Mouse (Mus musculus) embryonic facial prominence, embryonic 12.5 days (tissue): ENCODE data around the gene Myt1. TPM values are rescaled to one million over a fixed set of nuclear protein-coding genes. Genes with fewer than 3 reads are reported as not detected.
"Not testable (repeated sequence)": the region's sequence is repeated elsewhere in the genome, so short reads cannot be mapped to it uniquely, and the experiment has no call there.

Experiments
- ATAC-seq: fragments of 200-750 bp; cut with Nextera tagmentation; 2 replicates; pipeline ENCODE4 v1.8.0; 2017; ENCODE audit not compliant: insufficient number of reproducible peaks, insufficient read depth, low FRiP score, low TSS enrichment
- H3K27ac ChIP-seq: fragments of 300-500 bp; sonication (generic); 2 replicates; pipeline ENCODE4 v1.5.1; 2016; ENCODE audit warnings: mild to moderate bottlenecking
- H3K27me3 ChIP-seq: fragments of 300-500 bp; sonication (generic); 2 replicates; pipeline ENCODE4 v1.6.1; 2016; ENCODE audit warnings: mild to moderate bottlenecking, moderate library complexity
- H3K36me3 ChIP-seq: fragments of 300-500 bp; sonication (generic); 2 replicates; pipeline ENCODE4 v1.6.1; 2016; ENCODE audit warnings: mild to moderate bottlenecking
- H3K4me1 ChIP-seq: fragments of 300-500 bp; sonication (generic); 2 replicates; pipeline ENCODE4 v1.6.1; 2016
- H3K4me2 ChIP-seq: fragments of 300-500 bp; sonication (generic); replicated peaks from 2 replicates; pipeline ENCODE4 v1.6.1; 2016; ENCODE audit warnings: mild to moderate bottlenecking, moderate library complexity
- H3K4me3 ChIP-seq: fragments of 300-500 bp; sonication (generic); 2 replicates; pipeline ENCODE4 v1.5.1; 2016; ENCODE audit warnings: mild to moderate bottlenecking
- H3K9ac ChIP-seq: fragments of 300-500 bp; sonication (generic); 2 replicates; pipeline ENCODE4 v1.6.1; 2016; ENCODE audit warnings: mild to moderate bottlenecking, moderate library complexity
- H3K9me3 ChIP-seq: fragments of 300-500 bp; sonication (generic); 2 replicates; pipeline ENCODE4 v1.6.1; 2016; ENCODE audit warnings: mild to moderate bottlenecking, moderate library complexity
- WGBS: fragments of 180-500 bp; shearing (Covaris S2); methylation state at CpG from one replicate; pipeline ENCODE4 v1.1.7; 2016; 5-methylcytosine and 5-hydroxymethylcytosine counted together
- polyA plus RNA-seq: library from polyadenylated mRNA; unstranded; fragments of >200 nt; fragmentation: Nextera tagmentation; extraction: Ambion mirVana; gene quantifications from 2 replicates; pipeline ENCODE4 v1.2.1, GENCODE M21; 2016

The Myt1 gene
- polyA plus RNA-seq, 1 experiment from 2014 or later, result 6.0 TPM

DNA sequence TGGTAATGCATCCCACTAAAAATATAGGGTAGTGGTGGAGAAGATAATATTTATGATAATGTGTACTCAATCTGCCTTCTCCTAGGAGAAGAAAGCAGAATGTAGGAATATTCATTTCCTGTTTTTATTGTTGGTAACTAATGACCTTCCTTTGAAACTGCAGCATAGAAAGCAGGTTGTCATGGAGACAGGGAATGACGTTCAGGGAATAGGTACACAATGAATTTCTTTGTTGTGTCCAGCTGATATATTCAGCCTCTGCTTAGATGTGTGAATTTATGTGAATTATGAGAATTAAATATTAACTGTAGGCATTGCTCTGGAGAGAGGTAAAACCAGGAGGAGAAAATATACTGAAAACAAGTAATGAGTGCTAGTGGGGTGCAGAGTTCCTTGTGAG, 18.3 kb downstream of the Myt1 start:
- 24% methylated on average over 1 of the region's 1 CpGs for WGBS
- H3K27ac ChIP-seq, result no peak overlapping the region
- H3K9ac ChIP-seq, result no peak overlapping the region
- ATAC-seq, result no peak
- no peaks in the 10 kb centered on the region for H3K4me1 ChIP-seq
- H3K27me3 ChIP-seq, result no peaks in the 10 kb centered on the region
- H3K9me3 ChIP-seq, result no peaks in the 10 kb centered on the region
- no peak overlapping the region for H3K4me3 ChIP-seq
- no peak overlapping the region for H3K4me2 ChIP-seq
- no peaks in the 10 kb centered on the region for H3K36me3 ChIP-seq

- ATAC-seq, result no peak
- H3K27ac ChIP-seq, result no peak overlapping the region
- no peaks in the 10 kb centered on the region for H3K4me1 ChIP-seq
- H3K4me3 ChIP-seq, result no peak overlapping the region
- H3K9me3 ChIP-seq, result no peaks in the 10 kb centered on the region
- no peaks in the 10 kb centered on the region for H3K36me3 ChIP-seq
- H3K9ac ChIP-seq, result no peak overlapping the region
- H3K4me2 ChIP-seq, result no peak overlapping the region
- H3K27me3 ChIP-seq, result no peaks in the 10 kb centered on the region
- WGBS, result 65% methylated on average over 5 of the region's 5 CpGs
Observed at GRCm38 (mm10) chr2:181787852-181788251, 24.7 kb downstream of the Myt1 start.

DNA sequence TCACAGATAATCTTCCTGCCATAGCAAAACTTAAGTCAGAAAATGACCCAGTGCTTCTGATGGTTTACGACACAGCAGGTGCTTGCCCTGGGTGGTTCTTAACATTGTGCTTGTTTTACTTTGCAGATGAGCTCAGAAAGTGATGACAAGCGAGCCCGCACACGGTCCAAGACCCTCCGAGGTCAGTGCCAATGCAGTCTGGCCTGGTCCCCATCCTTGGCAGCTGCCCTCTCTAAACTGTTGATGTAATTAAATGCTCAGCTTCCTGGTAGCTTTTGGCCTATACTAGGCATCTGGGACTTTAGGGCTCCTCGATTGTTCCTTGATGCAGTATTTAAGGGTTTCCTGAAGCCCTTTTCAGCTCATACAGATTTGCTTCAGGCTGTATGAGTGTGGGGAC, 26.3 kb downstream of the Myt1 start:
- WGBS, result 82% methylated on average over 6 of the region's 6 CpGs
- H3K4me1 ChIP-seq, result no peaks in the 10 kb centered on the region
- H3K27me3 ChIP-seq, result no peaks in the 10 kb centered on the region
- H3K4me2 ChIP-seq, result no peak overlapping the region
- H3K36me3 ChIP-seq, result no peaks in the 10 kb centered on the region
- no peak overlapping the region for H3K9ac ChIP-seq
- ATAC-seq, result no peak
- H3K9me3 ChIP-seq, result no peaks in the 10 kb centered on the region
- no peak overlapping the region for H3K27ac ChIP-seq
- no peak overlapping the region for H3K4me3 ChIP-seq

DNA sequence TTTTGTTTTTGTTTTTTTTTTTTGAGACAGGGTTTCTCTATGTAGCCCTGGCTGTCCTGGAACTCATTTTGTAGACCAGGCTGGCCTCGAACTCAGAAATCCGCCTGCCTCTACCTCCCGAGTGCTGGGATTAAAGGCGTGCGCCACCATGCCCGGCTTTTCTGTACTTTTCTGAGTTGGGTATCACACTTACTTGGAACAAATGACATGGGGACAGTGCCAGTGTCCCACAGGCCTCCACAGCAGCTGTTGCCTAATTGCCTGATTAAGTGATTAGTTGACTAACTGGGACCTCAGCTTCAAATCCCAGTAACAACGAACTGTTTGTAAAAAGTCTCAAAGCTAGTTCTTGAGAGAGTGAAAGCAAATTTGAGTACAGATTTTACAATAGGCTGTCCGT, 30.1 kb downstream of the Myt1 start:
- H3K4me1 ChIP-seq, result not testable (repeated sequence)

GRCm38 (mm10) chr2:181795641-181796130, 32.6 kb downstream of the Myt1 start:
- peak; percentile 75 for ATAC-seq
- H3K9ac ChIP-seq, result no peak overlapping the region
- 22% methylated on average over 3 of the region's 3 CpGs for WGBS
- no peak overlapping the region for H3K4me2 ChIP-seq
- no peaks in the 10 kb centered on the region for H3K27me3 ChIP-seq
- no peak overlapping the region for H3K27ac ChIP-seq
- no peak overlapping the region for H3K4me3 ChIP-seq
- H3K4me1 ChIP-seq, result no peaks in the 10 kb centered on the region
- H3K36me3 ChIP-seq, result no peaks in the 10 kb centered on the region
- H3K9me3 ChIP-seq, result no peaks in the 10 kb centered on the region

More for the DNA sequence above, 30.1 kb downstream of the Myt1 start:
- H3K4me3 ChIP-seq, H3K4me2 ChIP-seq, H3K27me3 ChIP-seq, H3K9me3 ChIP-seq, ATAC-seq, H3K36me3 ChIP-seq, H3K9ac ChIP-seq, H3K27ac ChIP-seq: not testable (repeated sequence)
- WGBS, result 80% methylated on average over 8 of the region's 8 CpGs

GRCm38 (mm10) chr2:181797672-181798071, 34.5 kb downstream of the Myt1 start:
- no peaks in the 10 kb centered on the region for H3K36me3 ChIP-seq
- H3K4me1 ChIP-seq, result no peaks in the 10 kb centered on the region
- H3K9me3 ChIP-seq, result no peaks in the 10 kb centered on the region
- no peak overlapping the region for H3K27ac ChIP-seq
- no peaks in the 10 kb centered on the region for H3K27me3 ChIP-seq
- H3K4me2 ChIP-seq, result no peak overlapping the region
- no peak overlapping the region for H3K4me3 ChIP-seq
- no peak overlapping the region for H3K9ac ChIP-seq
- ATAC-seq, result no peak
- 76% methylated on average over 8 of the region's 8 CpGs for WGBS

GRCm38 (mm10) chr2:181829032-181829650, 66.0 kb downstream of the Myt1 start:
- 63% methylated on average over 2 of the region's 2 CpGs for WGBS
- Histone ChIP-seq H3K9me3 (no peaks in the 10 kb centered on the region), H3K27me3 (no peaks in the 10 kb centered on the region), H3K4me3 (no peak overlapping the region), H3K9ac (no peak overlapping the region), H3K36me3 (no peaks in the 10 kb centered on the region), H3K27ac (no peak overlapping the region), H3K4me2 (no peak overlapping the region), H3K4me1 (no peaks in the 10 kb centered on the region)
- ATAC-seq, result no peak

DNA sequence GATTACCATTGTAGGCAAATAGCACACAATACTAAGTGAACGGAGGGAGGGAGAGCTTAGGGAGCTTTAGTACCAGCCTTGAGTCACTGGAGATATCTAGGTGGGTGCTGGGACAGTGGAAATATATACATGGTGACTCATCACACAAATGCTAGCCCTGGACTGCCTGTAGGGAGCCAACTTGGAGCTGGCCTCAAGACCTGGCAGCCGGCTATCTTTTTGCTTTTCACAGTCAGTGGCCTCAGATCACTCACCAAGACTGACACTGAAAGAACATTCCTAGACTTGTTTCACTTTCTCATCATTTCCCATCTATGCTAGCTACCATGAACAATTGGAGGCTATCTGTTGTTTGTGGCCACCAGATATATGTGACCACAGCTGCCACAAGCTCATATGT, 69.6 kb downstream of the Myt1 start:
- no peaks in the 10 kb centered on the region for H3K36me3 ChIP-seq
- 78% methylated on average over 2 of the region's 2 CpGs for WGBS
- H3K4me1 ChIP-seq, result no peaks in the 10 kb centered on the region
- H3K27ac ChIP-seq, result no peak overlapping the region
- no peaks in the 10 kb centered on the region for H3K27me3 ChIP-seq
- H3K9me3 ChIP-seq, result no peaks in the 10 kb centered on the region
- no peak for ATAC-seq
- H3K4me3 ChIP-seq, result no peak overlapping the region
- H3K4me2 ChIP-seq, result no peak overlapping the region
- no peak overlapping the region for H3K9ac ChIP-seq

DNA sequence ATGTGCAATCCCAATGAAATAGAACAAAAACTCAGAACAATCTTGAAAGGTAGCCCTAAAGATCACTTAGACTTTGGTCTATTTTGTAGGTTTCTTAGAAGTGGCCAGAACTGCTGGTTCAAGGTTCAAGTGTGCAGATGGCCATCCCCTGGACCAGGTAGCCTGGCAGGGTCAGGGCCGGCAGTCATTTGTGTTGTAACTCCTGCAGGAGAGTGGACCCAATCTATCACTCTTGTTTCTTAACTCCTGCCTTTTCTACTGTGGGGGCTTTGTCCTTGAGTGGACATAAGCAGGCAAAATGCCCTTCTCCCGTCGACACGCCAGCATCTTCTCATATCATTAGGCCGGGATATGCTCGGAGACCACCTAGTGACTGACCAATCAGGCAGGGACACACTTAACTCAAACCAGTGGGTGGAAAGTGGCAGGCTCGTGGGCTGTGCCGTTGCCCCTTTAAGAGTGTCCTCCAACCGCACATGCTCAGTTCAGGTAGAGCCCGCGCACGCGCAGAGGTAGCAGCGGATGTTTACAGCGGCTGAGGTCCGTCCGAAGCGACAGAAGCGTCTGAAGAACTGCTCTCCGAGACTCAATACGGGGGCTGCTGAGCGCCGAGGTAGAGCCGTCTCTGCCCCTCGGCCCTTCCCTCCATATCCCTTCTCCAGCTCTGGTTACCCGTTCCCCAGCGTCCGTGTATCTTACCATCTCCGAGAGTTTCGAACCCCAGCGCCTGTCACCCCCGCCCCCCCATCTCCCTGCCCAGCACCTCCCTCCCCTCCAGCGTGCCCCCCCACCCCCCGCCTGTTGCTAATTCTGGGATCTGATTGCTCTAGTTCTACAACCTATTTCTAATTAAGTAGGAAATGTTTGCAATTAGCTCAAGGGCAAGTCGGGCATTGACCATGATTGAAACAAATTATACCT, 74.5 kb downstream of the Myt1 start, which contains the start of gene Pcmtd2:
TSS of gene Pcmtd2 (plus strand) at position 483 of the 921 bp plus-strand sequence.
- peak within 1 kb of the TSS; percentile 74 for H3K4me2 ChIP-seq
- H3K4me3 ChIP-seq, result peak within 1 kb of the TSS; percentile 82
- peak within 1 kb of the TSS; percentile 87 for H3K27ac ChIP-seq
- under 1% methylated on average over 35 of the region's 35 CpGs for WGBS
- H3K9ac ChIP-seq, result peak within 1 kb of the TSS; percentile 85
- peaks cover 10% of the 10 kb centered on the region for H3K4me1 ChIP-seq
- H3K36me3 ChIP-seq, result peaks cover 4% of the 10 kb centered on the region; the same call in 1 of the 2 replicates
- no peaks in the 10 kb centered on the region for H3K9me3 ChIP-seq
- H3K27me3 ChIP-seq, result no peaks in the 10 kb centered on the region
- peak; percentile 95 for ATAC-seq

- peak overlapping the region; percentile 4; the same call in 1 of the 2 replicates for H3K27ac ChIP-seq
- 0% methylated on average over 3 of the region's 3 CpGs for WGBS
- peaks cover 10% of the 10 kb centered on the region for H3K4me1 ChIP-seq
- H3K36me3 ChIP-seq, result peaks cover 6% of the 10 kb centered on the region; the same call in 1 of the 2 replicates
- ATAC-seq, result no peak
- peak overlapping the region; percentile 74 for H3K4me2 ChIP-seq
- H3K4me3 ChIP-seq, result peak overlapping the region; percentile 82
- no peaks in the 10 kb centered on the region for H3K27me3 ChIP-seq
- peak overlapping the region; percentile 85 for H3K9ac ChIP-seq
- no peaks in the 10 kb centered on the region for H3K9me3 ChIP-seq
Observed at GRCm38 (mm10) chr2:181838293-181838680, 75.2 kb downstream of the Myt1 start.

DNA sequence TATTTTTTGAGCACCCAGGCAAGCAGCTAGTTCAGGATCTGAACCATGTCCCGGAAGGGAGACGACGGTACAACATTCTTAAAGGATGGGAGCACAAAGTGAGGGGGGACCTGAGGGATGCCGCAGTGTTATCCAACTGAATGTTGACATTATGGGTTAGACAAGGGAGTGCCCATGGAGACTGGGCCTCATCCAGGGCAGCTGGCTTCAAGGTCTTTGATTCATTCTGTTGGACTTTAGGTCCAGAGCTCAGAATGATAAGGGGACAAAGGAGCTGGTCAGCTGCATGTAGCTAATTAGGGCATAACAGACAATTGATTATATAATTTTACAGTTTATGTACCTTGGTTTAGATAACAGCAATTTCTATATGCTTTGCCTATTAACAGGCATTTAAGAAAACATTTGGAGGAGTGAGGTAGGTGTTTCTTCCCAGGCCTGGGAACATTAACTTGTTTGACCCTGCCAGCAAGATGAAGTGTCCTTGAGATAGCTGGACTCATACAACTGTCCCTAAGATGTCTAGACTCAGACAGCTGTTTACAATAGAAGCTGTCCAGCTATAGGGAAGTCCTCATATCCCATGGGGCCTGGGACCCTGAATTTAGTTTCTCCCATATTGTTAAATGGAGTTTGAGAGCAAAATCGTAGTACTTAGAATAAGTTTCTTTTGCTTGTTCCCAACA, 82.7 kb downstream of the Myt1 start:
- Histone ChIP-seq H3K36me3 (peaks cover 46% of the 10 kb centered on the region), H3K9ac (no peak overlapping the region), H3K27ac (no peak overlapping the region), H3K4me1 (no peaks in the 10 kb centered on the region), H3K27me3 (no peaks in the 10 kb centered on the region), H3K9me3 (no peaks in the 10 kb centered on the region), H3K4me2 (no peak overlapping the region), H3K4me3 (no peak overlapping the region)
- 81% methylated on average over 5 of the region's 5 CpGs for WGBS
- no peak for ATAC-seq
